ENCODE assay signal across 9 mouse cellular contexts in the genomic region with DNA sequence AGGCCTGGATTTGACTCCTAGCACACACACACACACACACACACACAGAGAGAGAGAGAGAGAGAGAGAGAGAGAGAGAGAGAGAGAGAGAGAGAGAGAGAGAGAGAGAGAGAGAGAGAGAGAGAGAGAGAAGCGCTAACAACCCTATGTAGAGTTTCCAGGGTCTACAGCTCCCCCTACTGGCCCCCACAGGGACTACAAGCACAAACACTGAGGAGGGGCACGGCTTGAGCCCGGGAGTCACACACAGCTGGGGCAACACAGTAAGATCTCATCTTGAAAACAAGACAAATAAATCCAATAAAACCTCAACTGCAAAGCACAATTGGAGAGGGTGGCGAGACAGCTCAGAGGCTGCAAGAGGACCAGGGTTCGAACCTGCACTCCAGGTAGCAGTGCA. TPM values are rescaled to one million over a fixed set of nuclear protein-coding genes. Genes with fewer than 3 reads are reported as not detected.
DNase-seq lines count a peak whose midpoint lies in the region; ATAC-seq and TF ChIP-seq lines count a peak whose summit lies in the region.
"Had no signal": no experiment of that assay in that cellular context is flagged by ENCODE, and none has a peak within 500 bp of the region (broad histone marks: within the 10 kb centered on the region; RNA-seq: fewer than 3 reads in every experiment).

No protein-coding gene starts in this region.

- no peak overlapping the region for H3K9ac ChIP-seq in kidney, embryonic 15.5 days
- no peak overlapping the region for H3K9ac ChIP-seq in limb, embryonic 11.5 days (ENCODE audit: low read length)

- H3K27me3 ChIP-seq in kidney, embryonic 15.5 days = no peaks in the 10 kb centered on the region
- H3K27me3 ChIP-seq in E14TG2a.4 (ENCODE audit: insufficient read depth, low read length) = peaks cover 15% of the 10 kb centered on the region; the same call in 1 of the 2 replicates
- H3K27me3 ChIP-seq in limb, embryonic 11.5 days (ENCODE audit: control insufficient read depth, insufficient read depth, low read length) = no peaks in the 10 kb centered on the region

- H3K4me3 ChIP-seq in kidney, embryonic 15.5 days (replicated peaks) = no peak overlapping the region
- no peak overlapping the region for H3K4me3 ChIP-seq in E14TG2a.4 (replicated peaks; ENCODE audit: low read length)
- H3K4me3 ChIP-seq in limb, embryonic 11.5 days (ENCODE audit: low read depth, low read length) = no peak overlapping the region

- H3K27ac ChIP-seq in kidney, embryonic 15.5 days = no peak overlapping the region
- H3K27ac ChIP-seq in limb, embryonic 11.5 days (replicated peaks; ENCODE audit: low read depth, low read length) = no peak overlapping the region

- DNase-seq in kidney, adult 18-20 months = peak; percentile 38
- peak; percentile 61 for DNase-seq in adrenal gland, postnatal 14 days
- DNase-seq in limb, embryonic 11.5 days (ENCODE audit: low spot score) = peak; percentile 76
- DNase-seq in gastrocnemius, postnatal 25 days = no peak

- ATAC-seq in kidney, embryonic 15.5 days (replicated peaks; ENCODE audit: low FRiP score) = no peak
- ATAC-seq in limb, embryonic 11.5 days (ENCODE audit: insufficient number of reproducible peaks, low FRiP score, low TSS enrichment, low read depth) = no peak
- no peak for ATAC-seq in activated CD4-positive, CD25-positive, alpha-beta regulatory T cell, adult 4 months

- TF ChIP-seq CTCF in E14TG2a.4 (conservative IDR thresholded peaks at IDR 0.05; ENCODE audit: low read length) = peak; percentile 75

- 60% methylated on average over 5 of the region's 5 CpGs for WGBS in kidney, embryonic 15.5 days
- WGBS in limb, embryonic 11.5 days = 52% methylated on average over 5 of the region's 5 CpGs

- no peaks in the 10 kb centered on the region for H3K36me3 ChIP-seq in kidney, embryonic 15.5 days
- no peaks in the 10 kb centered on the region for H3K36me3 ChIP-seq in E14TG2a.4 (ENCODE audit: insufficient read depth, low read length)
- H3K36me3 ChIP-seq in limb, embryonic 11.5 days (ENCODE audit: control insufficient read depth, insufficient read depth, low read length) = no peaks in the 10 kb centered on the region

- peaks cover 8% of the 10 kb centered on the region for H3K4me1 ChIP-seq in kidney, embryonic 15.5 days
- peaks cover 10% of the 10 kb centered on the region for H3K4me1 ChIP-seq in E14TG2a.4 (replicated peaks; ENCODE audit: low read depth, low read length)
- H3K4me1 ChIP-seq in limb, embryonic 11.5 days (ENCODE audit: control insufficient read depth, insufficient read depth, low read length) = no peaks in the 10 kb centered on the region

- H3K4me2 ChIP-seq in kidney, embryonic 15.5 days = no peak overlapping the region
- H3K4me2 ChIP-seq in limb, embryonic 11.5 days (ENCODE audit: low read depth, severe bottlenecking) = no peak overlapping the region

- no peaks in the 10 kb centered on the region for H3K9me3 ChIP-seq in kidney, embryonic 15.5 days (replicated peaks)
- no peaks in the 10 kb centered on the region for H3K9me3 ChIP-seq in E14TG2a.4 (ENCODE audit: low read length)
- no peaks in the 10 kb centered on the region for H3K9me3 ChIP-seq in limb, embryonic 11.5 days (ENCODE audit: control insufficient read depth, low read length)

RNA-seq across cellular contexts. Expression of a gene that starts 11.7 kb away (rescaled TPM):
- polyA plus RNA-seq in kidney, embryonic 15.5 days (2015; fragmentation: Nextera tagmentation; extraction: Ambion mirVana) = not detected in 2 replicates
- total RNA-seq in adrenal gland, postnatal 14 days (2021) = not detected in 2 replicates
- not detected in 2 replicates for polyA plus RNA-seq in limb, embryonic 11.5 days (2014; fragmentation: Nextera tagmentation; extraction: Ambion mirVana)
- not detected for polyA plus RNA-seq in activated CD4-positive, CD25-positive, alpha-beta regulatory T cell, adult 4 months (2017; shearing (Covaris generic))
- total RNA-seq in gastrocnemius, postnatal 25 days (2021) = not detected
- total RNA-seq: common myeloid progenitor, adult 5-6 weeks; left cerebral cortex, postnatal 10 days had no signal

RNA-seq across cellular contexts. Expression of a gene that starts 46.2 kb away (rescaled TPM):
- 16.6 and 17.5 TPM in 2 replicates for polyA plus RNA-seq in kidney, embryonic 15.5 days (2015; fragmentation: Nextera tagmentation; extraction: Ambion mirVana)
- total RNA-seq in adrenal gland, postnatal 14 days (2021) = 37.2 and 66.1 TPM in 2 replicates
- polyA plus RNA-seq in limb, embryonic 11.5 days (2014; fragmentation: Nextera tagmentation; extraction: Ambion mirVana) = 13.5 and 13.8 TPM in 2 replicates
- polyA plus RNA-seq in activated CD4-positive, CD25-positive, alpha-beta regulatory T cell, adult 4 months (2017; shearing (Covaris generic)) = 1 to 10 TPM; 2.2 to 2.4 TPM
- 100 to 1,000 TPM in 1 of 2 experiments, 10 to 100 TPM in 1; 89.8 to 109 TPM for total RNA-seq in gastrocnemius, postnatal 25 days (2021)

RNA-seq across cellular contexts. Expression of a gene that starts 57.8 kb away (rescaled TPM):
- polyA plus RNA-seq in kidney, embryonic 15.5 days (2015; fragmentation: Nextera tagmentation; extraction: Ambion mirVana) = 183 and 189 TPM in 2 replicates
- total RNA-seq in adrenal gland, postnatal 14 days (2021) = 137 and 170 TPM in 2 replicates
- polyA plus RNA-seq in limb, embryonic 11.5 days (2014; fragmentation: Nextera tagmentation; extraction: Ambion mirVana) = 195 and 217 TPM in 2 replicates
- 100 to 1,000 TPM; 456 to 496 TPM for polyA plus RNA-seq in activated CD4-positive, CD25-positive, alpha-beta regulatory T cell, adult 4 months (2017; shearing (Covaris generic))
- total RNA-seq in gastrocnemius, postnatal 25 days (2021) = 100 to 1,000 TPM; 124 to 134 TPM
